Mouse (Mus musculus): ENCODE results near the gene Rgs9bp.

Gene Rgs9bp

GRCm38 (mm10) chr7:35530026-35530425 is 55.4 kb downstream of the Rgs9bp start:
- no peak for DNase-seq
